Mouse (Mus musculus) CD4-positive helper T cell, adult 2 months (primary cell): ENCODE measurements around the gene Krt80.
"Not testable (repeated sequence)": the region's sequence is repeated elsewhere in the genome, so short reads cannot be mapped to it uniquely, and the experiment has no call there.

ENCODE experiments used
- DNase-seq: peaks from one replicate; pipeline ENCODE4 v3.0.0-alpha.2; 2012; ENCODE audit warnings: low read depth, missing footprints, low spot score

Gene Krt80

DNA sequence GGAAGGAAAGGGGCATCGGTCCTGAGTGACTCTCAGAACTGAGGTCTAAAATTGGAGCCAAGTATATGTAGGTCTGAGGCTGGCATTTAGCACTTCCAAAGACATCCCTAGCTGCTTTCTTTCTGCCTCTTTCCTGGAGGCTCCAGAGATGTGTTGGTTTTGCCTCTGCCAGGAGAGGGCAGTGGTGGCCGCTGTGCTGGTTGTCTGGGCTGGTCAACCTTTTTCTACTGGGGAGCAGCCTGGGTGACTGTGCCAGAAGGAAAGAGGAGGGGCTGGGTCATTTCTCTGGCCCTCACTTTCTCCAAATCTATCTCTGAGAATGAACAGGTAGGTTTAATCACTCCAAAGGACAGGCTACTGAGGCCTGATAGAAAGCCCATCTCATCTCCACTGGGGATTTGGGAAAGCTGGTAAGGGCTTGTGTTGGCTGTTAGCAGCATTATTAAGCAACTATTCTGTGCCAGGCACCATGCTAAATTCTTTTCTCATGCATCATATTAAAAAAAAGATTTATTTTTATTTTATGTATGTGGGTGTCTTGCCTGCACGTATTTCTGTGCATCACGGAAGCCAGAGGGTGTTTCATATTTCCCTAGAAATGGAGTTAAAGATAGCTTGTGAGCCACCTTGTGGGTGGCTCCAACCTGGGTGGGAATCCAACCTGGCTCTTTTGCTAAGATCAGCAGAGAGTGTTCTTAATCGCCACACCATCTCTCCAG lies 28.0 kb downstream of the Krt80 start:
- DNase-seq: no peak

DNA sequence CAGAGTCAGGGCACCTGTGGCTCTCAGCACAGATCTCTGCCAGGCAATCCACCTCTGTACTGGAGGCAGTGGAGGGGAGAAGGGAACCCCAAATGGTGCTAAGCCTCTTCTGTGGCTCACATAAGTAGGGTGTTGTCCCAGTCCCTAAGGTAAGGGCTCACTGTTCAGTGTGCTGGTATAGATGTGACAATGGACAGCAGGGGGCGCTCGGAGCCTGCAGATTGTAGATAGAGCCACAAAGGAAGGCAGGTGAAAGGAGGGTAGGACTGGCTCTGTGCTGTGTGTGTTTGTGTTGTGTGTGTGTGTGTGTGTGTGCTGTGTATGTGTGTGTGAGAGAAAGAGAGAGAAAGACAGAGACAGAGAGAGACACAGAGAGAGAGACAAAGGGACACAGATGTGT lies 30.4 kb downstream of the Krt80 start:
- peak; percentile 73 for DNase-seq

- no peak for DNase-seq
These were observed 31.6 kb downstream of the Krt80 start for GRCm38 (mm10) chr15:101338359-101338758.

DNA sequence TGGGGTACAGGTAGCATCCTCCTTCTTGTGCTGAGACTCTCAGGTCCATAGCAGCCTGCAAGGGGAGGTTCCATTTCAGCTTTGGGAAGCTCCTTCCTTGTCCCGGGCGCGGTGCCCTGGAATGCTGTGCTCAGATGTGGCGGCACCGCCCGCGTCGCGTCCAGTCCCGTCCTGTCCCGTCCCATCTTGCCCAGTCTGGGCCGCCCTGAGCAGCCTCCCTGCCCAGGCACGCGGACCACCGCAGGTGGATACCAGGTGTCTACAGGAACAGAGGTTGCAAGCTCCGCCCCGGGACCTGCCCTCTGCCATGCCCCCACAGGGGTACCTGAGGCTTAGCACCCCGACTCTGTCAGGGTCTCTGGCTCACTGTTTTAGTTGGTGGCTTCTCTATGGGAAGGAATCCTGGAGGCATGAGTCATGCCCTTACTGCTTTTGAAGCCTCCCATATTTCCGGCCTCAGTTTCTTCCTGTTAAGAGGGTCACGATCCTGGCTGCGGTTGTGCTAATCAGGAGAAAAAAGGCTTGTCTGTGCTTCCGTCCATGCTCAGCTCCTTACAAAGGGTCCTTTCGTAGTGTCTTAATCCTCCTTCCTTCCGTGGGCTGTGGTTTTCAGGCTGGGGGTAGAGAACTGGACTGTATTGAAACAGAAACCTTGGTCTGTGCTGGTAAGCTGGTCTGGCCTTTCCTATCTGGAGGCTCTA lies 33.3 kb downstream of the Krt80 start:
- DNase-seq: no peak

DNA sequence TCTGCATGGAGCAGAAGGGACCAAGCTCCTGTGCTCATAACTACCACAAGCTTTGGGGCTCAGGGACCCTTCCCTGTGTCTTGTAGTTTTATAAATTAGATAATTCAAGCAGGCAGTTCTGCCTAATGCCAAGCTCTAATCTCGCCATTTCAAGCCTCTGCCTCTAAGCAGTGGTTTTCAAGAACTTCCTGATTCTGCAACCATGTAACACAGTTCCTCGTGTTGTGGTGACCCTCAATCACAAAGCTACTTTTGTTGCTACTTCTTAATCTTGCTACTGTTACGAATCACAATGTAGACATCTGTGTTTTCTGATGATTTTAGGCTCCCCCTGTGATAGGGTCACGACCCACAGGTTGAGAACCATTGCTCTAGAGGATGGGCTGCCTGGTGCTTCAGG lies 36.3 kb downstream of the Krt80 start:
- no peak for DNase-seq

- no peak for DNase-seq
These were observed 36.8 kb downstream of the Krt80 start for GRCm38 (mm10) chr15:101333165-101333564.

DNA sequence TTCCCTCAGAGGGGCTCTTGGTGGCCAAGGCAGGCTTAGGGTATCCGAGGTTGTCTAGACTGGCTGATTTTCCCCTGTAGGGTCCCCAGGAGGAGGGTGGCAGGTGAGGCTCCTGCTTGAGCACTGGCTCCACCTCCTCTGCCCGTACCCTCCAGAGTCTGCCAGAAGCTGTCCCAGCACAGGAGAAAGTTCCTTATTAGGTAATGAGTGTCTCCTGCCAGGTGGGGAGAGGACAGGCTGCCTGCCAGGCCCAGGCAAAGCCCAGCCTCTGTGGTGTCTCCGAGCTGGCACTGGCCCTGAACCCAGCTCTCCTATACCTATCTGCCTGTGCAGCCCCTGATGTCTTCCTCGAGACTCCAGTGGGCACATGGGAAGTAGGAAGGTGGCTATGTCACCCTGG lies 37.6 kb downstream of the Krt80 start:
- DNase-seq: no peak

DNA sequence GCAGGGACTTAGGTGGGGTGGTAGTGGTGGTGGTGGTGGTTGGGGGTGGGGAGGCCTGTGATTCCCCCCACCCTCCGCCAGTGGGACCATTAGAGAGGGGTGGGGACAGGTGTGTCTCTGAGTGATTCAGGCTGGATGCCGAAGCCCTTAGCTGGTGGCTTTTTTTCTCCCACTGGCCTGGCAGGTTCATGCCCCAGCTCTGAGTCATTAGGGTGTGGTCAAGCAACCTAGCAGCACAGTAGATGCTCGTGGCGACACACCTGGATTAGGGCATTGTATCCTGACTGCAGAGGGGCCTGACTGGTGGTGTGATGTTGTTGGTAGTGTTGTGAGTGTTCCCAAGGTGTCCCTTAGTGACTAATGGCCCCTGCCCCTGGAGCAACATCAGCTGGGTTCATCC lies 38.9 kb downstream of the Krt80 start:
- DNase-seq: no peak

GRCm38 (mm10) chr15:101329564-101329892 lies 40.4 kb downstream of the Krt80 start:
- no peak for DNase-seq

DNA sequence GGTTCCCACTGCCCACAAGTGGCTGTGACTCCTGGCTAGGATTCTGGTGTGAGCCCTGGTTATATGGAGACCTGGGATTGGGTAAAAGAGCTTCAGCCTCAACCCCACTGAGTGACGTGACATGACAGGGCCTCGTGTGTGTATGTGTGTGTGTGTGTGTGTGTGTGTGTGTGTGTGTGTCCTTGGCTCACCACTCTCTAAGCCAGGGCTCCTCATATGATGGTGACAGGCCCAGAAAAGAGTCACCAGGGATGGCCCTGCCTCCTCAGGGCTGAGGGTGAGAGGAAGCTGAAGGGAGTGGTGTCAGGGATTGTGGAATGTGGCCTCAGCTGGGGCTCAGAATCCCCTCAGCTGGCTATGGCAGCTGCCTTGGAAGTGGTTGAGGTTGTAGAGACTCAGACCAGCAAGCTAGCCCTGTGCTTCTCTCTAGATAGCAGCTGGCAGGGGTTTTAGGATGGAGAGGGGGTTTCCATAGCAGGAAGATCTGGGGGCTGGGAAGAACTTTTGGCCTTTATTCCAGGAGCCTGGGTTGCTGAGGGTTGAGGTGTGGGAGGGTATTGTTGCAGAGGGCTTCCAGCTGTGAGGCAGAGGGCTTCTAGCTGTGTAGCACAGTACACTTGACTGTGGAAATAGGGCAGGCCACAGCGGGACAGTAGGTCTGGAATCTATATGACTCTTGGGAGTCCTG lies 40.9 kb downstream of the Krt80 start:
- DNase-seq: no peak

GRCm38 (mm10) chr15:101327282-101327681 lies 42.7 kb downstream of the Krt80 start:
- DNase-seq: peak; percentile 50

DNA sequence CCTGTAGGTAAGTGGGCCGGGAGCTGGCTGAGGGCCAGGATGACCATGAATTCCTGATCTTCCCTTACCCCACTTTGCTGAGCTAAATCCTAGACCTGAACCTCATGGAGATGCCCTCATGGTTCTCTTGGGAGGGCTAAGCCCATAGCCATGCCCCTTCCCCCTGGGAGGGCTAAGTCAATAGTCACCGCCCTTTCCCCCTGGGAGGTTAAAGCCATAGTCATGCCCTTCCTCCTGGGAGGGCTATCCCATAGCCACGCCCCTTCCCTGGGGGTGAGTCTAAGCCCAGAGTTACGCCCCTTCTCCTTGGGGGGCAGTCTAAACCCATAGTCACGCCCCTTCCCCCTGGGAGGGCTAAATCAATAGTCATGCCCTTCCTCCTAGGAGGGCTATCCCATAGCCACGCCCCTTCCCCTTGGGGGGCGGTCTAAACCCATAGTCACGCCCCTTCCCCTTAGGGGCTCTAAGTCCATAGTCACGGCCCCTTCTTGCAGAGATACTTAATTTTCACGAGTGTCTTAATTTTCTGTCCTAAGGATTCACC lies 43.9 kb downstream of the Krt80 start:
- DNase-seq: peak; percentile 35

DNA sequence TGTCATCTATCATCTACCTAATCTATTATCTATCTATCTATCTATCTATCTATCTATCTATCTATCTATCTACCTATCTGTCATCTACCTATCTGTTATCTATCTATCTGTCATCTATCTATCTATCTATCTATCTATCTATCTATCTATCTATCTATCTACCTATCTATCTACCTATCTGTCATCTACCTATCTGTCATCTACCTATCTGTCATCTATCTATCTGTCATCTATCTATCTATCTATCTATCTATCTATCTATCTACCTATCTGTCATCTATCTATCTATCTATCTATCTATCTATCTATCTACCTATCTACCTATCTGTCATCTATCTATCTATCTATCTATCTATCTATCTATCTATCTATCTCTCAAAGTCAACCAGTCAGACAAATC lies 45.6 kb downstream of the Krt80 start:
- DNase-seq: not testable (repeated sequence)

DNA sequence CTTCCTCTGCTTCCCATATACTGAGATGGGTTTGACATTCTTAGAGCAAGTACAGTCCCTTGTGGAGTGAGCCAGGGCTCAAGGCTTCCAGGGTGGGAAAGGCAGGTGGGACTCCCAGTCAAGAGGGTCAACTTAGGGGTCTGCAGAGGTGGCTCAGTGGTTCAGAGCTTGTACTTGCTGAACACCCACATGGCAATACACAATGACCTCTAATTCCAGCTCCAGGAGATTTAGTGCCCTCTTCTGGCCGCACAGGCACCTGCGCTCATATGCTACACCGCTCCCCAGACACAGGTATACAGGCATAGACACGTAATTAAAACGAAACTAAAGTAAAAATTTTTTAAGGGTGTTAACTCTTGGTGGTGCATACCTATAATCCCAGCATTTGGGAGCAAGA lies 46.5 kb downstream of the Krt80 start:
- no peak for DNase-seq

DNA sequence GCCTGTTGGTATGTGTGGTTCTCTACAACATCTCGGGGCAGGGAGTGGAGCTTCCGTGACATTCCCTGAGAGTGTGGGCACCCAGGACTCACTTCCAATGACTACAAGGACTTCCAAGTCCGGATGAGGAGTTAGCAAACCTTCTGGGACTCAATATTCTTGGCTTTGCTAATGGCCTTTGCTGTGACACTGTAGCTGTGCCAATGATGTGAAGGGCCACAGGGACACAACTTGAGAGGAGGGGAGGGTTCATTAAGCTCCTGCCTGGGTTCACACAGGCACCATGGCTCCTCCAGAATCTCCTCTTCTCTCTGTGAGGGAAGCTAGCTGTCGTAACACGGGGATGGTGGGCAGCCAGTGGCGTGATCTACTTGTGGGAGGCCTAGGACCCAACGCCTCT lies 47.3 kb downstream of the Krt80 start:
- DNase-seq: no peak

- DNase-seq: no peak
These were observed 47.9 kb downstream of the Krt80 start for GRCm38 (mm10) chr15:101322106-101322505.

GRCm38 (mm10) chr15:101321126-101321525 lies 48.8 kb downstream of the Krt80 start:
- no peak for DNase-seq

GRCm38 (mm10) chr15:101320618-101321041 lies 49.3 kb downstream of the Krt80 start:
- DNase-seq: no peak

- DNase-seq: no peak
These were observed 49.8 kb downstream of the Krt80 start for GRCm38 (mm10) chr15:101320010-101320617.

DNA sequence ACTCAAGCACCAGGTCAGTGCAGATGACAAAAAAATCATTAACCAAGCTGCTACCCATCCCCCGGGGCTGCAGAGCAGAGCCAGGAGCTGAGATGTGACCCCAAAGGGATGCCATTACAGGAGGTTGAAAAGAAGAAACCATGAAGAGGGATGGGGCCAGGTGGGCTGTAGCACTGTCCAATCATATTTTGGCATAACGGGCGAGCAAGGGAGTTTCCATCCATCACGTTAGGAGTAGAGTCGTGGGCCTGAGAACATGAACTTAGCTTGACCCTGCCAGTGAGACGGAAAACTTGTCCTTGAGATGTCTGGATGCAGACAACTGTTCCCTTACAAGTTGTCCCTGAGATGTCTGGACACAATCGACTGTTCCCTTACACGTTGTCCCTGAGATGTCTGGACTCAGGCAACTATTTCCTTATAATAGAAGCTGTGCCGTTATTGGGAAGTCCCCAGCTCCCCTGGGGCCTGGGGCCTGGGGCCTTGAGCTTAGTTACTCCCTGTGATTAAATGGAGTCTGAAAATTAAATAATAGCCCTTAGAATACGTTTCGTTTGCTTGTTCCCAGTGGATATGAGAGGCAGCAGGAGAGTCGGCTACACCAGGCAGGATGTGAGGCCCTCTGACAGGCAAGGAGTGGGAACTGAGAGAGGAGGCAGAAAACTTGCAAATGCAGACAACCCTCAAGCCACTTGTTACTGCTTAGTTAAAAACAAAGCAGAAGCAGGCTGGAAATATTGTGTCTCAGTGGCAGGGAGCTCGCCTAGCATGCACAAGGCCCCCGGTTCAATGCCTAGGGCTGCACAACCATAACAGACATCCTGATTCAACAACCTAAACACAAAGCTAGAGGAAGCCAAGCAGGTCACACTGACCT lies 50.8 kb downstream of the Krt80 start:
- DNase-seq: no peak

DNA sequence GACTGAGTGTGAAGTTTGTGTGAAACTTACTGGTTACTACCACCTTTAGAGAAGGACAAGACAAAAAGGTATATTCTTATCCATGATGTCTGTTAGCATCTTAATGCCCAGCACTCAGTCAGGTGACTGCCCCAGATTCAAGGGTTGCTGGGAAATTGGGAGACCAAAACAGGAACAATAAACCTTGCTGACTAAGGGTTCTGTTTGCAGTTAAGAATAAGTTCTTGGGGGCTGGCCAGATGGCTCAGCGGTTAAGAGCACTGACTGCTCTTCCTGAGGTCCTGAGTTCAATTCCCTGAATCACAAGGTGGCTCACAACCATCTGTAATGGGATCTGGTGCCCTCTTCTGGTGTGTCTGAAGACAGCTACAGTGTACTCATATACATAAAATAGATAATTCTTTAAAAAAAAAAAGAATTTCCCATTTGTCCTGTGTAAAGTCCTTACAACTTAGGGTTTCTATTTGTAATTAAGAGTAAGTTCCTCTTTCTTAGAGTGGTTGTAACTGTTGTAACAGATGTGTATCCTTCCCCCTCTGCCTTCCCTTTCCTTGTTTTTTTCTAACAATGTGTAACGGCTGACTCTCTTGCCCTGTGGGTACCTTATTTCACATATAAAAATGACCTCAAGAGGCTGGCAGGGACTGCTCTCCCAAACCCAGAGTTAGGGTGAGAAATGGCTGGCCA lies 52.0 kb downstream of the Krt80 start:
- DNase-seq: no peak
